Mouse (Mus musculus): ENCODE measurements around the gene Ccdc122. TPM values are rescaled to one million over a fixed set of nuclear protein-coding genes. Genes with fewer than 3 reads are reported as not detected.
"Not testable (repeated sequence)": the region's sequence is repeated elsewhere in the genome, so short reads cannot be mapped to it uniquely, and the experiment has no call there.

Gene Ccdc122
- polyA plus RNA-seq, 1 experiment from 2014 or later = 0.95 TPM

DNA sequence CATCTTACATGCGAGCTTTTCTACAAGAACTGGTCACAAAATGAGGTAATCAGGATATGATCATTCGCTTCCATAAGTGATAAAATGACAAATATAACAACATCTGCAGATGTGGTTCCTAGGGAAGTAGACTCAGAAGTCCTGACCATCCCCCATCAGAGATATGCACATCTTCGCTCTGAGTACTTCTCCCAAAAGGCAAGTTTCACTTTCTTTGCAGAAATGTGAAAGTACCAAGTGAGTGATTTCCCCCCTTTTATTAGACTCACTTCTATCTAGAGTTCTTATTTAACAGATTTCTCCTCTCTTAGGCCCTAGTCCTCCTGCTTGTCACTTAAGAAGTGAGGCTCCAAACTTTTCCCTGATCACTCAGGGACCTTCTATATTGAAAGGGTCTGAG, 3.2 kb upstream of the Ccdc122 start:
- no peak overlapping the region for H3K27ac ChIP-seq
- no peak for DNase-seq (ENCODE audit: low spot score)
- no peaks in the 10 kb centered on the region for H3K9me3 ChIP-seq
- H3K27me3 ChIP-seq (ENCODE audit: insufficient read depth, poor library complexity, severe bottlenecking) = peaks cover 5% of the 10 kb centered on the region; the same call in 1 of the 2 replicates
- no peaks in the 10 kb centered on the region for H3K36me3 ChIP-seq
- H3K4me1 ChIP-seq (replicated peaks) = peaks cover 26% of the 10 kb centered on the region
- no peak overlapping the region for H3K4me3 ChIP-seq
- WGBS = 93% methylated on average over 3 of the region's 3 CpGs

DNA sequence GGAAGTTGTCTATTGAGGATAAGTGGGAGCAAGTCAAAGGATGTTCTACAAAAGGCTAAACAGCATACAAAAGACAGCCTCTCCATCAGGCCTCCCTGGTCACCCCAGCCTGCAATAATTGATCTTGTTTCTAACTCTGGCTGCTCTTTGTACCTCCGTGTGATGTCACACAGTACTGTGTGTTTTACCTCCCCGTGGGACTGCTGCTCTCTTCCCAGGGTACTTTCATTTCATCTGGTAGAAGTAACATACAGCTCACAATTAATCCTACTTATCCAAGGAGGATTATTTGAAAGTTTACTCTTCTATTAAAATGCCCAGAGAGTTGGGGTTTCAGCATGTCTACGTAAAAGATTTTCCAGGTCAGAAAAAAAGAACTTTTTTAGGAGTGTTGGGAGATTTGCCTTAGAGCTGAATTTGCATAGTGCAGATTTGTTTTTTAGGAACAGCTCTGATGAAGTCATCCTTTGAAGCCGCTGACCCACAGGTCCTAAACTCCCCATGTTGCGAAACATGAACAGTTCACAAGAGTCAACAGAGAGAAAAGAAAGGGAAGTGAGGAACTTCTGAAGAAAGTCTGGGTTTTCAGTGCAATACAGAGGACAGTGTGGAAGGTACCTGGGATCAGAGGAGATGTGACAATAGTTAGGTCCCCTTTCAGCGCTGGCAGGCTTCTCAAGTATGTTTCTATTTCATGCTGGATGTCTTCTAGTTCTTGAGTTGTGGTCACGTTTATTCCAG, 2.2 kb upstream of the Ccdc122 start:
- H3K4me1 ChIP-seq (replicated peaks) = peaks cover 26% of the 10 kb centered on the region
- 70% methylated on average over 7 of the region's 7 CpGs for WGBS
- H3K27ac ChIP-seq = no peak overlapping the region
- H3K9me3 ChIP-seq = no peaks in the 10 kb centered on the region
- no peak for DNase-seq (ENCODE audit: low spot score)
- peaks cover 5% of the 10 kb centered on the region; the same call in 1 of the 2 replicates for H3K27me3 ChIP-seq (ENCODE audit: insufficient read depth, poor library complexity, severe bottlenecking)
- no peak overlapping the region for H3K4me3 ChIP-seq
- H3K36me3 ChIP-seq = no peaks in the 10 kb centered on the region

DNA sequence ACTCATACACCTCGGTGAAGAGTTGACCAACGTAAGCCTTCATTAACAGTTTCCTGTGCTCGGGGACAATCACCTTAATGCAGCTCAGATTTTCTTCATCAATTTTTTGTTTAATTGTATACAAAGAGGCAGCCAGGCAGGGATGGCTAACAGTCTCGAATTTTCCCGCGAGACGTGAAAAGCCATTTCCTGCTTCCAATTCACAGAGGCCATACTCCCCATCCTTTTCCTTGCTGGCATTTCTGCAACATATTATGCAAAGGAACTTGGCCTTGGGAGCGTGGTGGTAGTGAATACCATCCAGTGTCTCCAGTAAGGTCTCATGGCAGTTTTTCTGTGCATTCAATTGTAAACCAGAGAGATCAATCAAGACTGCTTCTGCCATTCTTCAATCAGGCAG, 1.6 kb upstream of the Ccdc122 start:
- no peak for DNase-seq (ENCODE audit: low spot score)
- Histone ChIP-seq H3K36me3 (no peaks in the 10 kb centered on the region), H3K27ac (no peak overlapping the region), H3K4me3 (no peak overlapping the region), H3K27me3 (ENCODE audit: insufficient read depth, poor library complexity, severe bottlenecking) (peaks cover 5% of the 10 kb centered on the region; the same call in 1 of the 2 replicates), H3K4me1 (replicated peaks) (peaks cover 26% of the 10 kb centered on the region), H3K9me3 (no peaks in the 10 kb centered on the region)
- 87% methylated on average over 8 of the region's 8 CpGs for WGBS

DNA sequence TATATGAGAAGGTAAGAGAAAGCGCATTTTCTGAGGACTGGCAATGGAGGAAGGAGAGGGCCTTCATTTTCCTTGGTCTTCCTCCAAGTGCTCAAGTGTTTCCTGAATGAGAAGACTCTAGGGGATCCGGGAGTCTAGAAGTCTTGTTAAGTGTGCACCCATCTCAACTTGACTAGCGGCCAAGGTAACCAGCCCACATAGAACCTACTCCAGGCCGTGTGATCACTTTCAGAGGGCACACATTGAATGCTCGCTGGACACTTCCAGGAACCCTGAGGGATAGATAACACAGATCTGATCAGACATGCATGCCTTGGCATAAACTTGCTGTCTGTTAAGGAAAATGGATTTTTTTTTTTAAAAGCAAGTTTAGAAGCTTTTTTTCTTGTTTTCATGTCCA, 758 bp downstream of the Ccdc122 start:
- Histone ChIP-seq H3K9me3 (no peaks in the 10 kb centered on the region), H3K4me3 (no peak overlapping the region), H3K4me1 (replicated peaks) (peaks cover 26% of the 10 kb centered on the region), H3K27ac (no peak overlapping the region), H3K36me3 (no peaks in the 10 kb centered on the region), H3K27me3 (ENCODE audit: insufficient read depth, poor library complexity, severe bottlenecking) (peaks cover 5% of the 10 kb centered on the region; the same call in 1 of the 2 replicates)
- no peak for DNase-seq (ENCODE audit: low spot score)
- WGBS = 92% methylated on average over 5 of the region's 5 CpGs

DNA sequence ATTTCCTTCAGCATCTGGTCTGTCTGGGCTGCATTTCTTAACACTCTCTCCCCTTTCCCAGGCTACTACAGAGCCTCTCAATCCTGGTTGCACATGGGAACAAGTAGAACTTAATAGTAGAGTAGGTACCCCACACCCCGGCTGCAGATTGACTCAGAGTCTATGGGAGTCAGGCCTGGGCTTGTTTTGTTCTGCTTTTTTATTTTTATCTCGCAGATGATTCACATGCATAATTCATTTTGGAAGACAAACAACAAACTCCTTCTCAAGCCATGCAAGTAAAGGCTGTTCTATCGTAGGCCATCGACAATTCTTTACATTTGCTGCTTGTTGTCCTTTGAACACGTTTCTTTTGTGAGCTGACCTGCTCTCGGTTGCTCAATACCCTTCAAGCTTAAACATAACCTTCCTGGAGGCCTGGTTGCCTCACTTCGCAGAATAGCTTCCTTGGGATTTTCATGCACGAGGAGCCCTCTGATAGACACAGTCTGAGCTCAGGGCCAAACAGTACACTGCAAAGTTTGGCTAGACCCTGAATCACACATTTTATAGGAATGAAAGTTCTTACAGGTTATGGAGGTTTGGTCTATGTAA, 1.4 kb downstream of the Ccdc122 start:
- Histone ChIP-seq H3K4me3 (no peak overlapping the region), H3K9me3 (no peaks in the 10 kb centered on the region), H3K4me1 (replicated peaks) (peaks cover 26% of the 10 kb centered on the region), H3K36me3 (no peaks in the 10 kb centered on the region), H3K27ac (no peak overlapping the region), H3K27me3 (ENCODE audit: insufficient read depth, poor library complexity, severe bottlenecking) (peaks cover 5% of the 10 kb centered on the region; the same call in 1 of the 2 replicates)
- WGBS = 69% methylated on average over 8 of the region's 8 CpGs
- no peak for DNase-seq (ENCODE audit: low spot score)

DNA sequence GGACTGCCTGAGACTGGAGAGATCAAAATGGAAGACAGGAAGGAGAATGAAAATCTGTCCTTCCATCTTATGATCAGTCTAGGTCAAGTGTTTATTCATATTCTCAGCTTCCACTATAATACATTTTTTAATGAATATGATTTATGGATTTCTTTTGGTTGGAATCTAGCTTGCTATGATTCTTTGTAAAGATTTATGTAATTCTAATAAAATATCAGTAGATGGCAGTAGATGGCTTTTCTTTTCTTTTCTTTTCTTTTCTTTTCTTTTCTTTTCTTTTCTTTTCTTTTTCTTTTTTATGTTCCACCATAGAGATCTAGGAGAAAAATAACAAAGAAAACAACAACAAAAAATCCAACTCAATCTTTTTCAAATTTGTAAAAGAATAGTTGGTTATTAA, 16.7 kb downstream of the Ccdc122 start:
- H3K36me3 ChIP-seq = 0 out of 2 replicates have a peak, but pooled peaks cover 3% of the 10 kb centered on the region
- no peak for DNase-seq (ENCODE audit: low spot score)
- H3K9me3 ChIP-seq = peaks cover 3% of the 10 kb centered on the region; the same call in 1 of the 2 replicates
- no peak overlapping the region for H3K4me3 ChIP-seq
- no peaks in the 10 kb centered on the region for H3K4me1 ChIP-seq (replicated peaks)
- no peak overlapping the region for H3K27ac ChIP-seq
- no peaks in the 10 kb centered on the region for H3K27me3 ChIP-seq (ENCODE audit: insufficient read depth, poor library complexity, severe bottlenecking)

DNA sequence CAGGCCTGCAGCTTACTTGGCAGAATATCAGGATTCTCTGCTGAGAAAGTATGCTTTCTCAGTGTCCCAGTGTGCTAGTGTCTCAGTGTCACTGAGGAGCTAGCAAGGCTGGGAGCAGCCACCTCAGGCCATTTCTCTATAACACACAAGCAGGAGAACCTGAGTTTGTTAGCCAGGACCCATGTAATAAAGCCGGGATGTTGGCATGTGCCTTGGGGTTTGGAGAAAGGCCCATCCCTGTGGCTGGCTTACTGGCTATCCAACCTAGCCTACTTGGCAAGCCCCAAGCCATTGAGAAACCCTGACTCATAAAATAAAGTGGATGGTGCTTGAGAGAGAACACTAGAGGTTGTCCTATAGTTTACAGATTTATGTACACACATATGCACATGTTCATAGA, 32.8 kb downstream of the Ccdc122 start:
- no peaks in the 10 kb centered on the region for H3K27me3 ChIP-seq (ENCODE audit: insufficient read depth, poor library complexity, severe bottlenecking)
- WGBS = 97% methylated on average over 1 of the region's 1 CpGs
- no peak overlapping the region for H3K4me3 ChIP-seq
- H3K4me1 ChIP-seq (replicated peaks) = no peaks in the 10 kb centered on the region
- no peak overlapping the region for H3K27ac ChIP-seq
- H3K36me3 ChIP-seq = no peaks in the 10 kb centered on the region
- DNase-seq (ENCODE audit: low spot score) = no peak
- no peaks in the 10 kb centered on the region for H3K9me3 ChIP-seq

DNA sequence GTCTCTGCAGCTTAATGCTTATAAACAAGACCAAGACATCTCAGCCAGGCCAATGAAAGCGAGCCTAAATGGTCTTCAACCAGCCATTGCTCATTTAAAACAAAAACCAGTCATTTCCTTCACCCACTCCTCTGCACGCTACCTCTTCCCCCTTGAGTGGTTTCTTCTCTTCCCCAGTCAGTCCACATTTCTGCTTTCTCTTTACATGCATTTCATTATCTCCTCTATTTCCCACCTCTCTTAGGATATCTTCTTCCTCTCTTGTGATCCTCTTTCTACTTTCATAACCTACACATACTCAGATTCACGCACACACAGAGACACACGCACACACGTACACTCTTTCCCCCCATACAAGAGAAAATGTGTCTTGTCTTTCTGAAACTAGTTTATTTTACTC, 44.7 kb downstream of the Ccdc122 start:
- no peak overlapping the region for H3K4me3 ChIP-seq
- no peaks in the 10 kb centered on the region for H3K9me3 ChIP-seq
- no peaks in the 10 kb centered on the region for H3K27me3 ChIP-seq (ENCODE audit: insufficient read depth, poor library complexity, severe bottlenecking)
- DNase-seq (ENCODE audit: low spot score) = no peak
- H3K4me1 ChIP-seq (replicated peaks) = no peaks in the 10 kb centered on the region
- WGBS = 89% methylated on average over 5 of the region's 5 CpGs
- no peaks in the 10 kb centered on the region for H3K36me3 ChIP-seq
- no peak overlapping the region for H3K27ac ChIP-seq

DNA sequence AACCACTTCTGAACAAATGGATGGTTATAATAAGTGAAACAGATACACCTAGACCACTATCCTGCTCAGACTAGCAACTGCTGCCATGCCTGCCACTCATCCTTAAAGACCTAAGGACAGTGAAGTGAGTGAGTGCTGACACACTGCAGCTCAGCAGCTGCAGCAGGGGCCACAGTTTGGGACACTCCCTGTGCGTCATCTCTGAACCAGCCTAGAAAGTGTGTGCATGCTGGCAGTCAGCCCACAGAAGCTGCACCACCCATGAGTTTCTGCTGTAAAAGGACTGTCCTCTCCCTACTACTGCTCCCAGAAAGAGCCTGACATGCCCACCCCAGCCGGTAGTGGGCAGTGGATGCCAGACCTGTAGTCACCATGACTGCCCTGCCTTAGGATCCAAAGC, 63.7 kb downstream of the Ccdc122 start:
- Histone ChIP-seq H3K4me1 (replicated peaks) (no peaks in the 10 kb centered on the region), H3K27me3 (ENCODE audit: insufficient read depth, poor library complexity, severe bottlenecking) (no peaks in the 10 kb centered on the region), H3K36me3 (no peaks in the 10 kb centered on the region), H3K4me3 (no peak overlapping the region), H3K9me3 (no peaks in the 10 kb centered on the region), H3K27ac (no peak overlapping the region)
- no peak for DNase-seq (ENCODE audit: low spot score)
- WGBS = 74% methylated on average over 2 of the region's 2 CpGs

DNA sequence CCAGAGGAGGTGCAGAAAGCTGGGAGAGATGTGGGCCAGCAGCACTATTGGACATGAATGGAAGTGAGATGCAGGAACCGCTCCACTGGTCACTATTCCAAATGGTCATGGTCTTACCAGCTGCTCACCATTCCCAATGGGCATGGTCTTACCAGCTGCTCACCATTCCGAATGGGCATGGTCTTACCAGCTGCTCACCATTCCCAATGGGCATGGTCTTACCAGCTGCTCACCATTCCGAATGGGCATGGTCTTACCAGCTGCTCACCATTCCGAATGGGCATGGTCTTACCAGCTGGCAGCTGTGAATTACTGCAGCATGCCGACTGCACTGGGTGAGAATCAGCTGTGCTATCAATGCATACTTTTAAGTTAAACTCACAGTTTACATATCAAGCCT, 74.0 kb downstream of the Ccdc122 start:
- H3K9me3 ChIP-seq; H3K4me3 ChIP-seq; DNase-seq (ENCODE audit: low spot score); H3K36me3 ChIP-seq; H3K27me3 ChIP-seq (ENCODE audit: insufficient read depth, poor library complexity, severe bottlenecking); H3K27ac ChIP-seq; H3K4me1 ChIP-seq (replicated peaks): not testable (repeated sequence)
- 87% methylated on average over 5 of the region's 5 CpGs for WGBS

DNA sequence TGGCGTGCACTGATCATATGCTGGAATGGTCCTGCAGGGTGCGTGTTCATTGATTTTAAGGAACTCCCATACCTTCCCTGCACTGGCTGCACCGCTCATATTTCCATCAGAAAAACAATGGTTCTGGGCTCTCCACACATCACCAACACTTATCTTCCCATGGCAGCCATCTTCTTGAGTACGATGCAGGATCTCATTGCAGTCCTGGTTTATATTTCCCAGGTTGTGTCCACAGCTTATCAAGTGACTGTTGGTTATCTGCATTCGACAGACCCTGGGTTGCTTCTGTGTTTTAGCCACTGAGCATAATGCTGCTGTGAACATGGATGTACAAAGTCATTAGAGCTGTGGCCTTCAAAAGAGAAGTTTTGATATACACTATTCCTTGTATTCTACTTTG, 94.0 kb downstream of the Ccdc122 start:
- H3K36me3 ChIP-seq = no peaks in the 10 kb centered on the region
- no peaks in the 10 kb centered on the region for H3K9me3 ChIP-seq
- WGBS = 90% methylated on average over 5 of the region's 5 CpGs
- H3K4me1 ChIP-seq (replicated peaks) = no peaks in the 10 kb centered on the region
- no peak overlapping the region for H3K4me3 ChIP-seq
- DNase-seq (ENCODE audit: low spot score) = no peak
- no peak overlapping the region for H3K27ac ChIP-seq
- H3K27me3 ChIP-seq (ENCODE audit: insufficient read depth, poor library complexity, severe bottlenecking) = no peaks in the 10 kb centered on the region

DNA sequence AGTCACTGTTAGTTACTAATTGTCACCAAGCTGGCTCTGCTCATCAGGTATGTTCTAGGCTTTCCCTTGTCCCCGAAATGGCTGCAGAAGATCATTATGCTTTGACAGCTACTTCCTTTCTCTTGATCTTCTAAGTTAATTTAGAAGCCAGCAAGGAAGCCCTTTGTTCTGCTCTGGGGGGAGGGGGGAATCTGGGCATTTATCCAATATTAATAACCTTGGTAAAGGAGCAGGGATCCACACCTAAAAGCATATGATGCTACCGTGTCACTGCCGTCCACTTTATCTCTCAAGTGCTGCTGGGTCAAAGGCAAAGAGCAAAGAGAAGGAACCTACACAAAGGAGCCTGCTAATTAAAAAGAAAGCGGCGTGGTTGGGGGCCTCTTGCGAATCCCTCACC, 100.4 kb downstream of the Ccdc122 start:
- Histone ChIP-seq H3K27me3 (ENCODE audit: insufficient read depth, poor library complexity, severe bottlenecking) (peaks cover 6% of the 10 kb centered on the region; the same call in 1 of the 2 replicates), H3K27ac (no peak overlapping the region), H3K36me3 (no peaks in the 10 kb centered on the region), H3K4me3 (no peak overlapping the region), H3K9me3 (no peaks in the 10 kb centered on the region), H3K4me1 (replicated peaks) (0 out of 2 replicates have a peak, but pooled peaks cover 6% of the 10 kb centered on the region)
- DNase-seq (ENCODE audit: low spot score) = no peak
- 69% methylated on average over 6 of the region's 6 CpGs for WGBS

Measured in hindbrain, embryonic 10.5 days (tissue).